Mouse (Mus musculus): ENCODE results near the gene Parp6.
A peak's percentile ranks its signal among the peaks of the same experiment; 100 is the strongest.

Gene Parp6

GRCm38 (mm10) chr9:59616622-59617306 is at the start of gene Parp6:
Gene Parp6 (plus strand): TSS chr9:59617284.
- peak; percentile 100 for DNase-seq

GRCm38 (mm10) chr9:59571852-59572251 is 45.2 kb upstream of the Parp6 start:
- no peak for DNase-seq

- no peak for DNase-seq
These were observed 39.7 kb upstream of the Parp6 start for GRCm38 (mm10) chr9:59577401-59577800.

- DNase-seq = peak; percentile 96 to 98
These were observed 39.1 kb upstream of the Parp6 start, which contains the start of gene Celf6 for GRCm38 (mm10) chr9:59577844-59578504. Gene Celf6 (plus strand): TSS chr9:59577917.

- DNase-seq = no peak
These were observed 38.6 kb upstream of the Parp6 start for GRCm38 (mm10) chr9:59578505-59578867.

GRCm38 (mm10) chr9:59584871-59585308 is 32.2 kb upstream of the Parp6 start:
- DNase-seq = peak; percentile 90

GRCm38 (mm10) chr9:59588252-59588651 is 28.8 kb upstream of the Parp6 start:
- peak in 1 of 2 experiments; percentile 26 for DNase-seq

- DNase-seq = peak; percentile 81 to 82
These were observed 28.1 kb upstream of the Parp6 start for GRCm38 (mm10) chr9:59588710-59589671.

GRCm38 (mm10) chr9:59589703-59590439 is 27.2 kb upstream of the Parp6 start:
- no peak for DNase-seq

GRCm38 (mm10) chr9:59601661-59602060 is 15.4 kb upstream of the Parp6 start:
- no peak for DNase-seq

GRCm38 (mm10) chr9:59605967-59606366 is 11.1 kb upstream of the Parp6 start:
- DNase-seq = peak; percentile 40 to 61

- no peak for DNase-seq
These were observed 6.1 kb upstream of the Parp6 start for GRCm38 (mm10) chr9:59610950-59611349.

- DNase-seq = no peak
These were observed 1.3 kb upstream of the Parp6 start for GRCm38 (mm10) chr9:59615797-59616196.

GRCm38 (mm10) chr9:59617307-59617973 is 356 bp downstream of the Parp6 start:
- no peak for DNase-seq

- DNase-seq = no peak
These were observed 21.3 kb downstream of the Parp6 start for GRCm38 (mm10) chr9:59638372-59638771.

- no peak for DNase-seq
These were observed 22.9 kb downstream of the Parp6 start for GRCm38 (mm10) chr9:59639936-59640335.

GRCm38 (mm10) chr9:59641320-59641719 is 24.2 kb downstream of the Parp6 start:
- no peak for DNase-seq

- DNase-seq = no peak
These were observed 32.8 kb downstream of the Parp6 start for GRCm38 (mm10) chr9:59649911-59650310.

GRCm38 (mm10) chr9:59653371-59653770 is 36.3 kb downstream of the Parp6 start:
- DNase-seq = no peak

GRCm38 (mm10) chr9:59654450-59654983 is 37.4 kb downstream of the Parp6 start:
- no peak for DNase-seq

- DNase-seq = peak; percentile 97
These were observed 39.0 kb downstream of the Parp6 start, which contains the start of gene Pkm for GRCm38 (mm10) chr9:59655958-59656634. Gene Pkm (plus strand): TSS chr9:59656368.
